Mouse (Mus musculus) kidney, embryonic 14.5 days (tissue): ENCODE data around the gene Plekhm3. TPM values are rescaled to one million over a fixed set of nuclear protein-coding genes. Genes with fewer than 3 reads are reported as not detected.

Source experiments
- ATAC-seq: fragments of 200-750 bp; cut with Nextera tagmentation; 2 replicates; pipeline ENCODE4 v1.8.0; 2017; ENCODE audit warnings: moderate number of reproducible peaks, mild to moderate bottlenecking, moderate TSS enrichment, moderate library complexity; ENCODE audit not compliant: low FRiP score, low TSS enrichment
- H3K27ac ChIP-seq: fragments of 300-500 bp; sonication (generic); 2 replicates; pipeline ENCODE4 v1.5.1; 2014; ENCODE audit warnings: low read depth, mild to moderate bottlenecking, low read length, moderate library complexity, mixed read lengths
- H3K27me3 ChIP-seq: fragments of 300-500 bp; sonication (generic); 2 replicates; pipeline ENCODE4 v1.6.1; 2014; ENCODE audit warnings: mild to moderate bottlenecking, low read length; ENCODE audit not compliant: control insufficient read depth, insufficient read depth
- H3K36me3 ChIP-seq: fragments of 300-500 bp; sonication (generic); 2 replicates; pipeline ENCODE4 v1.6.1; 2014; ENCODE audit warnings: low read length, mixed read lengths; ENCODE audit not compliant: control insufficient read depth, insufficient read depth
- H3K4me1 ChIP-seq: fragments of 300-500 bp; sonication (generic); 2 replicates; pipeline ENCODE4 v1.6.1; 2014; ENCODE audit warnings: low read length, mixed read lengths; ENCODE audit not compliant: control insufficient read depth, insufficient read depth
- H3K4me2 ChIP-seq: fragments of 300-500 bp; sonication (generic); replicated peaks from 2 replicates; pipeline ENCODE4 v1.6.1; 2014; ENCODE audit warnings: low read depth, mild to moderate bottlenecking, low read length
- H3K4me3 ChIP-seq: fragments of 300-500 bp; sonication (generic); 2 replicates; pipeline ENCODE4 v1.5.1; 2014; ENCODE audit warnings: mild to moderate bottlenecking, low read length
- H3K9ac ChIP-seq: fragments of 300-500 bp; sonication (generic); 2 replicates; pipeline ENCODE4 v1.6.1; 2014; ENCODE audit warnings: low read depth, mild to moderate bottlenecking, low read length, moderate library complexity
- H3K9me3 ChIP-seq: fragments of 300-500 bp; sonication (generic); 2 replicates; pipeline ENCODE4 v1.6.1; 2016; ENCODE audit warnings: low read length; ENCODE audit not compliant: control insufficient read depth
- WGBS: fragments of 180-500 bp; shearing (Covaris S2); extraction: QIAGEN DNeasy Blood & Tissue Kit; methylation state at CpG from one replicate; pipeline ENCODE4 v1.1.7; 2014; 5-methylcytosine and 5-hydroxymethylcytosine counted together
- polyA plus RNA-seq: library from polyadenylated mRNA; unstranded; fragments of >200 nt; fragmentation: Nextera tagmentation; extraction: Ambion mirVana; gene quantifications from 2 replicates; pipeline ENCODE4 v1.2.1, GENCODE M21; 2014

Gene Plekhm3
- polyA plus RNA-seq, 1 experiment from 2014 or later: 7.0 TPM

DNA sequence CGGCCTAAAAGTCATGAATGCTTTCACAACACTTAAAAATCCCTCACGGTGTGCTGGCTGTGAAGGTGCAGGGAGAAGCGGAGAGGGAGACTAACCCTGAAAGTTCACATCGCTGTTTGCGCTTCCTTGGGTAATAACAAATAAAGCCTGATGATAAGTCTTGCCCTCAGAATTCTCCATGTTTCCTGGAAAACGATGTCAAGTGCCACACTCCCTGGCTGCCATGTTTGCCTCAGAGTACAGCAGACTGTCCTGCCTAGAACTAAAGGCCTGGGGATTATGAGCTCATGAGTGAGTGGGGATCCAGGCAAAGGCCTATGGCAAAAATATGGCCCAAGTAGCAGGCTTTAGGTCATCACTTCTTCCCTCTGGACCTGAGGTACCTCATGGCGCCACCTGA lies 17.7 kb downstream of the Plekhm3 start:
- Histone ChIP-seq H3K9ac (no peak overlapping the region), H3K4me1 (no peaks in the 10 kb centered on the region), H3K27me3 (no peaks in the 10 kb centered on the region), H3K27ac (no peak overlapping the region), H3K4me2 (no peak overlapping the region), H3K4me3 (no peak overlapping the region), H3K36me3 (peaks cover 6% of the 10 kb centered on the region), H3K9me3 (no peaks in the 10 kb centered on the region)
- WGBS: 92% methylated on average over 7 of the region's 7 CpGs
- ATAC-seq: no peak

DNA sequence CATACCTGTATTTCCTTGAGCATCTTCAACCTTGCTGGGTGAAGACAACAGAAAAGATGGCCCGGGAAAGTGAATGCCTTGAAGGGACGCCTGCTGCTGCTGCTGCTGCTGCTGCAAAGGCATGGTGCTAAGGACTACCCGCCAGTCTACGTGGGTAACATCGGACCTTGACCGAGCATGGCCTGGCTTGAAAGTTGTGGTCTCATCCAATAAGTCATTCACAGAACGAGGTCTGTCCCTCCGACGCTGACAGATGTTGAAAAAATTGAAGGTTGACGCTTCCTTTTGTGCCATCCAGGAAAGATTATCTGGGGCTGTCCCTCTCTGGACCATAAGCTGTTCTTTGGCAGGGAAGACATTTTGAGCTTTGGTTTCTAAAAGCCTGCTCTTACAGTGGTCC lies 18.9 kb downstream of the Plekhm3 start:
- Histone ChIP-seq H3K27me3 (no peaks in the 10 kb centered on the region), H3K4me2 (no peak overlapping the region), H3K4me1 (no peaks in the 10 kb centered on the region), H3K9ac (no peak overlapping the region), H3K27ac (no peak overlapping the region), H3K9me3 (no peaks in the 10 kb centered on the region), H3K4me3 (no peak overlapping the region), H3K36me3 (peaks cover 6% of the 10 kb centered on the region)
- WGBS: 90% methylated on average over 10 of the region's 10 CpGs
- no peak for ATAC-seq

- WGBS: 90% methylated on average over 1 of the region's 1 CpGs
- H3K27ac ChIP-seq: no peak overlapping the region
- H3K4me3 ChIP-seq: no peak overlapping the region
- no peak overlapping the region for H3K9ac ChIP-seq
- no peaks in the 10 kb centered on the region for H3K9me3 ChIP-seq
- H3K4me2 ChIP-seq: no peak overlapping the region
- H3K4me1 ChIP-seq: no peaks in the 10 kb centered on the region
- H3K36me3 ChIP-seq: peaks cover 6% of the 10 kb centered on the region
- H3K27me3 ChIP-seq: no peaks in the 10 kb centered on the region
- no peak for ATAC-seq
These were observed 23.7 kb downstream of the Plekhm3 start for GRCm38 (mm10) chr1:64932921-64933320.

- no peak overlapping the region for H3K4me3 ChIP-seq
- H3K9me3 ChIP-seq: no peaks in the 10 kb centered on the region
- H3K4me2 ChIP-seq: no peak overlapping the region
- H3K27ac ChIP-seq: no peak overlapping the region
- H3K36me3 ChIP-seq: no peaks in the 10 kb centered on the region
- H3K9ac ChIP-seq: no peak overlapping the region
- ATAC-seq: no peak
- no peaks in the 10 kb centered on the region for H3K27me3 ChIP-seq
- no peaks in the 10 kb centered on the region for H3K4me1 ChIP-seq
- 63% methylated on average over 6 of the region's 6 CpGs for WGBS
These were observed 26.5 kb downstream of the Plekhm3 start for GRCm38 (mm10) chr1:64930124-64930523.

DNA sequence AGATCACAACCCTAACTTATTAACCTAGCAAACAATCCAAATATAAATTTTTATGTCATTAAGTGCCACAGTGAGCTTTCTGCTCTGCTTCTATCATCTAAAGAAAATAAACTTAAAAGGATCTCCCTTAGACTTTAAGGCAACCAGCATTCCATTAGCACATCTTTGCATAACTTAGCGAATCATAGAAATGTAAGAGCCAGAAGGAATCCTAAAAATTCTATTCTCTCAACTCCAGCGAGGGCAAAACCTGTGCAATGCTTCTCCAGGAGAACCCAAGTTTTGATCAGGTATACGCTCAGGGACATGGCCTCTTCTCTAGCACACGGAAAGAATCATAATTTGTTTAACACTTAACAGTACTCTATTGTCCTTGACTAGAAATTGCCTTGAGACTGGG lies 27.0 kb downstream of the Plekhm3 start:
- H3K4me2 ChIP-seq: no peak overlapping the region
- H3K9me3 ChIP-seq: no peaks in the 10 kb centered on the region
- no peaks in the 10 kb centered on the region for H3K4me1 ChIP-seq
- H3K27ac ChIP-seq: no peak overlapping the region
- ATAC-seq: no peak
- H3K9ac ChIP-seq: no peak overlapping the region
- 89% methylated on average over 4 of the region's 4 CpGs for WGBS
- no peaks in the 10 kb centered on the region for H3K36me3 ChIP-seq
- H3K27me3 ChIP-seq: no peaks in the 10 kb centered on the region
- H3K4me3 ChIP-seq: no peak overlapping the region

DNA sequence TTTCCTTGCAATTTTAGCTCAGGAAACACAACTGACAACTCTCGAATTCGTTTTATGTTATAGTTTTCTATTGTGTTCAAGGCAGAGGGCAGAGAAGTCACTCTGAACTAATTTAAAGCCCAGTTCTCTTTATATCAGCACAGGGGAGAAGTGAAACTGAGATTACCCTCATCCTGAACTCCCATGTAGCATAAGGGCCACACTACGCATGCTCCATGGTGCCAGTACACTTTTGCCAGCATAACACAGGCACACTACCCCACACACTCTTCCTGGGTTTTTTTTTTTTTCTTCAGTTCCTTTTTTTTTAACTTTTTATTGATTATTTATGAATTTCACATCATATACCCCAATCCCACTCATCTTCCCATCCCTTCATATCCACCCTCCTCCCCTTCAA lies 28.1 kb downstream of the Plekhm3 start:
- H3K4me3 ChIP-seq: no peak overlapping the region
- no peaks in the 10 kb centered on the region for H3K36me3 ChIP-seq
- H3K4me1 ChIP-seq: no peaks in the 10 kb centered on the region
- ATAC-seq: no peak
- H3K27ac ChIP-seq: no peak overlapping the region
- H3K27me3 ChIP-seq: no peaks in the 10 kb centered on the region
- no peak overlapping the region for H3K9ac ChIP-seq
- H3K4me2 ChIP-seq: no peak overlapping the region
- 91% methylated on average over 3 of the region's 3 CpGs for WGBS
- H3K9me3 ChIP-seq: no peaks in the 10 kb centered on the region

DNA sequence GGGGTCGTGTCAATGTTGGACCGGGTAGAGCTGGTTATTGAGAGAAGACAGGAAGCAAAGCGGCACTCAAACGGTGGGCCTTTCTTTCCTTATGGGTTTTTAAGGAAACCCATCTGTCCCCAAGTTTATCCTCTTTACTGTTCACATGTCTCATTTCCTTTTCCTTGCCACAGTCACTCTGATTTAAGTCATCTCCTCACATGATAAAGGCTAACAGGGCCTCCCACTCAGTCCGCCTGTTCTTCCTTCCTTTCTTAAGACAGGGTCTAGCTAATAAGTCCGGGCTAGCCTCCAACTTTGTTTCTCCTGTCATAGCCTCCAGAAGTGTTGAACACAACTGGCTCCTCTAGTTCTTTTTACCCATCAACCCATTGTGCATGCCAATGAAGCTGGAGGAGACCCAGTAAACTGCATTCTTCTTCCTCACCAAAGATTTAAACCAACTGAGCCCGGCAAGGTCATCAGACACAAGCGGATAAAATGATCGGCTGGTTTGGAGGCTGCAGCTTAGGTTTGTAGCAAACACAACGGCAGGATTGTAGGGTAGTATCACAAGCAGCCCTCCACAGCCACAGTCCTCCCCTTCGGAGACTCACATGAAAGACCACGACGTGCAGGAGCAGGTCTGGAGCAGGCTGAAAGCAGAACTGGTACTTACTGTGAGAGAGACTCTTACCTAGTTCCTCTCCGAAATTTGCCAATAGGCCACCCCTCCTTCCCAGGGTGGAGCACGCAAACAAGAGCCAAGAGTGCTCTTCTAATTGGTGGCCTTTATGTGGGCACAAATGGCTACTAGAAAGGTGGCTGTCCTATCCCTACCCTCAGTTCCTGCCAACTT lies 29.0 kb downstream of the Plekhm3 start:
- ATAC-seq: no peak
- 83% methylated on average over 15 of the region's 15 CpGs for WGBS
- no peaks in the 10 kb centered on the region for H3K9me3 ChIP-seq
- H3K4me3 ChIP-seq: no peak overlapping the region
- no peaks in the 10 kb centered on the region for H3K4me1 ChIP-seq
- H3K9ac ChIP-seq: no peak overlapping the region
- no peak overlapping the region for H3K27ac ChIP-seq
- no peaks in the 10 kb centered on the region for H3K27me3 ChIP-seq
- H3K36me3 ChIP-seq: no peaks in the 10 kb centered on the region
- H3K4me2 ChIP-seq: no peak overlapping the region

- no peaks in the 10 kb centered on the region for H3K36me3 ChIP-seq
- H3K27ac ChIP-seq: no peak overlapping the region
- no peaks in the 10 kb centered on the region for H3K4me1 ChIP-seq
- H3K27me3 ChIP-seq: no peaks in the 10 kb centered on the region
- 74% methylated on average over 3 of the region's 3 CpGs for WGBS
- H3K9ac ChIP-seq: no peak overlapping the region
- no peak for ATAC-seq
- no peak overlapping the region for H3K4me3 ChIP-seq
- no peak overlapping the region for H3K4me2 ChIP-seq
- no peaks in the 10 kb centered on the region for H3K9me3 ChIP-seq
These were observed 31.0 kb downstream of the Plekhm3 start for GRCm38 (mm10) chr1:64925594-64925993.

- no peak overlapping the region for H3K4me3 ChIP-seq
- H3K4me2 ChIP-seq: no peak overlapping the region
- no peaks in the 10 kb centered on the region for H3K36me3 ChIP-seq
- H3K27ac ChIP-seq: no peak overlapping the region
- WGBS: 73% methylated on average over 12 of the region's 12 CpGs
- no peaks in the 10 kb centered on the region for H3K9me3 ChIP-seq
- no peaks in the 10 kb centered on the region for H3K4me1 ChIP-seq
- H3K9ac ChIP-seq: no peak overlapping the region
- ATAC-seq: no peak
- H3K27me3 ChIP-seq: no peaks in the 10 kb centered on the region
These were observed 32.3 kb downstream of the Plekhm3 start for GRCm38 (mm10) chr1:64924283-64924682.
